Mouse (Mus musculus): ENCODE measurements at regions not wholly inside any gene's neighbourhood (a gene's known extent, or its start where the extent isn't known, plus 50 kb on each side); places are given as distances from the start of the nearest gene placed in this dataset.

DNA sequence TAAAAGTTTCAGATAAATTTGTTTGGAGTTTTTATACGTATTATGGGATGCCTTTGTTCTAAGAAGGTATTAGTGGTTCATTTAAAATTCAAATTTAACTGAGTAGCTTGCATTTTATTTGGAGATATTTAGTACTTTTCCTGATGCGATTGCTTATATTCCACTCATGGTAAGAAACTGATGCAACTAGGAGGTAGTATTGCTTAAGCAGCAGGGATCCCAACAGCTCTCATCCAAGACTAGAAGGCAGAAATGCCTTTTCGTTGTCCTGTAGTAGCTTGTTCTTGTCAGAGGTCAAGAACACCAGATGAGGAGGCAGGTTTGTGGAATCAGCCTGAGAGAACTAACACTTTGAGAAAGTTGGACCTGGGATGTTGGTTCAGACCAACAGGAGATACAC, 120.5 kb downstream of the C1d start:
- no peak for TF ChIP-seq CTCF (IDR thresholded peaks at IDR 0.05; ENCODE audit: low read depth)
- ATAC-seq (replicated peaks; ENCODE audit: low FRiP score, low read depth) (no peak), DNase-seq (ENCODE audit: low spot score) (no peak)
- no peak overlapping the region for H3K4me3 ChIP-seq (replicated peaks; ENCODE audit: low read depth, low read length)
- no peaks in the 10 kb centered on the region for H3K9me3 ChIP-seq (replicated peaks; ENCODE audit: low read length)
- H3K4me1 ChIP-seq (replicated peaks; ENCODE audit: insufficient read depth, low read length), result no peaks in the 10 kb centered on the region
- H3K4me2 ChIP-seq (ENCODE audit: low read length), result no peak overlapping the region
- 84% methylated on average over 3 of the region's 3 CpGs for WGBS
- H3K9ac ChIP-seq (ENCODE audit: low read depth, low read length), result no peak overlapping the region
- H3K27me3 ChIP-seq (ENCODE audit: insufficient read depth, low read length), result no peaks in the 10 kb centered on the region
- no peak overlapping the region for H3K27ac ChIP-seq
- no peaks in the 10 kb centered on the region for H3K36me3 ChIP-seq (ENCODE audit: insufficient read depth, low read length)

DNA sequence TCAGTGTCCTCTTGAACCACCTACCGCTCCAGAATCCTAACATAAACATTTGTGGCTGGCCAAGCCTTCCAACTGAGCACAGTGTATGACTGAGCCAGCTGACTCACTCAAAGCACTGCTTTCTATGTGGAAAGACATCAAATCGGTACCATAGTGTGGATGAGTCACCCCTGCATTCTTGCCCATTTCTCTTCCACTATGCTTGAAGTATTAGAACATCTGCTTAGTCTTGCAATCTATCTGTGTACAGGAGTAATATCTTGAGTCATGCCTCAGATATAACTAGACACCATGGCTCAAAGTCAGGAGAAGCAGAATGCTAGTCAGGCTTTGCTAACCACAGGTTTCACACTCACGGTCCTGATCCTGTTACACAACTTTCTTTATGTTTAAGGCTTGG, 129.4 kb downstream of the C1d start:
- ATAC-seq (replicated peaks; ENCODE audit: low FRiP score, low read depth) (no peak), DNase-seq (ENCODE audit: low spot score) (no peak)
- no peak overlapping the region for H3K9ac ChIP-seq (ENCODE audit: low read depth, low read length)
- H3K4me1 ChIP-seq (replicated peaks; ENCODE audit: insufficient read depth, low read length), result no peaks in the 10 kb centered on the region
- no peak overlapping the region for H3K4me3 ChIP-seq (replicated peaks; ENCODE audit: low read depth, low read length)
- TF ChIP-seq CTCF (IDR thresholded peaks at IDR 0.05; ENCODE audit: low read depth), result no peak
- no peak overlapping the region for H3K27ac ChIP-seq
- no peak overlapping the region for H3K4me2 ChIP-seq (ENCODE audit: low read length)
- no peaks in the 10 kb centered on the region for H3K36me3 ChIP-seq (ENCODE audit: insufficient read depth, low read length)
- no peaks in the 10 kb centered on the region for H3K9me3 ChIP-seq (replicated peaks; ENCODE audit: low read length)
- H3K27me3 ChIP-seq (ENCODE audit: insufficient read depth, low read length), result no peaks in the 10 kb centered on the region
- WGBS, result 75% methylated on average over 3 of the region's 3 CpGs

DNA sequence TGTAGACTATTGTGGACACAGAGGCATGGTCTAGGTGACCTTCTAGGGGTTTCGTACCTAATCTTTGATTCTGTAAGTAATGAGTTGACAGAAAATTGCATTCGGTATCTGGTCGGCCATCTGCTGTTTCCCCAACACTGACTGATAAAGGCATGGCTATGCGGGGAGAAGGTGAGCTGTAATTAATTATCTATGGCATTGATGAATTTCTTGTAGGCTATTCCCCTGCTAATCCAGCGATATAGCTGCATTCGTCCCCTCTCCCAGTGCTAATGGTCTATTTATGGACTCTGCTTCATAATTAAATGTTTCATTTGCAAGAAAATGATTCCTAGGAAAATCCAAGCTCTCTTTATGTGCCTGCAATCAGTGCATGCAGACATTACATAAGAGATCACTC, 136.5 kb downstream of the C1d start:
- Histone ChIP-seq H3K4me3 (replicated peaks; ENCODE audit: low read depth, low read length) (no peak overlapping the region), H3K27me3 (ENCODE audit: insufficient read depth, low read length) (no peaks in the 10 kb centered on the region), H3K27ac (no peak overlapping the region), H3K4me1 (replicated peaks; ENCODE audit: insufficient read depth, low read length) (no peaks in the 10 kb centered on the region), H3K9ac (ENCODE audit: low read depth, low read length) (no peak overlapping the region), H3K36me3 (ENCODE audit: insufficient read depth, low read length) (no peaks in the 10 kb centered on the region), H3K9me3 (replicated peaks; ENCODE audit: low read length) (no peaks in the 10 kb centered on the region), H3K4me2 (ENCODE audit: low read length) (no peak overlapping the region)
- DNase-seq (ENCODE audit: low spot score) (no peak), ATAC-seq (replicated peaks; ENCODE audit: low FRiP score, low read depth) (no peak)
- TF ChIP-seq CTCF (IDR thresholded peaks at IDR 0.05; ENCODE audit: low read depth), result no peak
- WGBS, result 73% methylated on average over 6 of the region's 6 CpGs

DNA sequence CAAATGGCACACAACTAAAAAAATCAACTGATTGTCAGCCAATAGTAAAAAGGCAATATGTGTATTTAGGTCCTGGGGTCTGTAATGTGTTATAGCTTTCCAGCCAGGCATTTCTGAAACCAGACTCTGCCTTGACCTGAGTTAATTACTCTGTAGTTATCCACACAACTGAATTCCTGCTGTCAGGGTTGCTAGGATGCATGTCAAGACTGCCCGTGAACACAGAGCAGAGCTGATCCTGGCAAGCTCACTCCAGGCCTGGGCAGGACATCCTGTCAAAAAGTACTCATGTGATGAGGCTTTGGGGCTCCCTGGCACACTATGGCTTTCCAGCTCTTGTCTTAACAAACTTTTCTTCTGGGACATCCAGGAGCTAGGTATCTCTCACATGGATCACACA, 157.2 kb downstream of the C1d start:
- Histone ChIP-seq H3K4me2 (ENCODE audit: low read length) (no peak overlapping the region), H3K9me3 (replicated peaks; ENCODE audit: low read length) (no peaks in the 10 kb centered on the region), H3K27me3 (ENCODE audit: insufficient read depth, low read length) (no peaks in the 10 kb centered on the region), H3K27ac (no peak overlapping the region), H3K4me1 (replicated peaks; ENCODE audit: insufficient read depth, low read length) (no peaks in the 10 kb centered on the region), H3K36me3 (ENCODE audit: insufficient read depth, low read length) (no peaks in the 10 kb centered on the region), H3K9ac (ENCODE audit: low read depth, low read length) (no peak overlapping the region), H3K4me3 (replicated peaks; ENCODE audit: low read depth, low read length) (no peak overlapping the region)
- 25% methylated on average over 1 of the region's 1 CpGs for WGBS
- DNase-seq (ENCODE audit: low spot score) (no peak), ATAC-seq (replicated peaks; ENCODE audit: low FRiP score, low read depth) (no peak)
- no peak for TF ChIP-seq CTCF (IDR thresholded peaks at IDR 0.05; ENCODE audit: low read depth)

DNA sequence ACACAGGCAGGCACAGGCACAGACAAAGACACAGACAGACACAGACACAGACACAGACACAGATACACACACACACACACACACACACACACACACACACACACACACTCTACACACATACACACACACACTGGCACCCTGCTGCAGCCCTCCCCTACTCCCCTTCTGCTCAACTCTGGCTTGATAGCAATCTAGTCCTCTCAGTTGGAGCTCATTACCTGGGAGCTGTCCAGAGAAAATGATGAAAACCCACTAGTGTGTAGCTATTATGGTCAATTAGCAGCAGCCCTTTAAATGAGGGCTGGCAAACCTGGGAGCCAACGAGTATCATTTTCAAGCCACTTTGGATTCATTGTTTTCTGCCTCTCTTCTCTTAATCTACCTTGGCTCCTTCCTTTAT, 157.8 kb downstream of the C1d start:
- Histone ChIP-seq H3K9ac (ENCODE audit: low read depth, low read length) (no peak overlapping the region), H3K4me3 (replicated peaks; ENCODE audit: low read depth, low read length) (no peak overlapping the region), H3K27ac (no peak overlapping the region), H3K4me1 (replicated peaks; ENCODE audit: insufficient read depth, low read length) (no peaks in the 10 kb centered on the region), H3K9me3 (replicated peaks; ENCODE audit: low read length) (no peaks in the 10 kb centered on the region), H3K36me3 (ENCODE audit: insufficient read depth, low read length) (no peaks in the 10 kb centered on the region), H3K4me2 (ENCODE audit: low read length) (no peak overlapping the region), H3K27me3 (ENCODE audit: insufficient read depth, low read length) (no peaks in the 10 kb centered on the region)
- DNase-seq (ENCODE audit: low spot score), result no peak
- ATAC-seq (replicated peaks; ENCODE audit: low FRiP score, low read depth), result no peak
- 37% methylated on average over 1 of the region's 1 CpGs for WGBS
- no peak for TF ChIP-seq CTCF (IDR thresholded peaks at IDR 0.05; ENCODE audit: low read depth)

DNA sequence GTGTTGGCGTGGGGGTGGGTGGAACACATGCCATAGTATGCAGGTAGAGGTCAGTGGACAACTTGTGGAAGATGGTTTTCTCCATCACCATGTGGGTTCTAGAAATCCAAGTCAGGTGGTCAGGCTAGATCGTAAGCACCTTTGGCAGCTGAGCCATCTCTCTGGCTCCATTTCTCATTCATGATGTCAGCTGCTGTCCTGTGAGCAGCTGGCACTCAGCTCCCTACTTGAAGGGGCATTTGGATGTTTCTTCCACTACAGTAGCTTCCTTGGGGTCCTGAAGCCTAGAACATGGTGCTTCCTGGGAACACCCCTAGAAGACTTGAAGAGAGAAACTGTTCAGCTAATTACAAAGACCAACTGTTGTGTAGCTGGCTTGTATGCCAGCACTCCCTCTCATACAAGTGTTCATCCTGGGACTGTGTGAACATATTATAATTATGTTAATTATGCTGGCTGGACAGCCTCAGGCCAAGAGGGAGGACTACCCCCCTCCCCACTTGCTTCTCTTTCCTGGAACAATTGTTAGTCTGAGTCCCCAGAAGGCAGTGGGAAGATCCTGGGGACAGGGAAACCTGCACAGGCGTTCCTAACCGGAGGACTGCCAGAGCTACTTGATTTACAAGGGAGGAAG, 160.4 kb downstream of the C1d start:
- Histone ChIP-seq H3K9ac (ENCODE audit: low read depth, low read length) (no peak overlapping the region), H3K4me3 (replicated peaks; ENCODE audit: low read depth, low read length) (no peak overlapping the region), H3K27me3 (ENCODE audit: insufficient read depth, low read length) (no peaks in the 10 kb centered on the region), H3K4me1 (replicated peaks; ENCODE audit: insufficient read depth, low read length) (no peaks in the 10 kb centered on the region), H3K36me3 (ENCODE audit: insufficient read depth, low read length) (no peaks in the 10 kb centered on the region), H3K4me2 (ENCODE audit: low read length) (no peak overlapping the region), H3K27ac (no peak overlapping the region), H3K9me3 (replicated peaks; ENCODE audit: low read length) (no peaks in the 10 kb centered on the region; the same call in 1 of the 2 replicates)
- WGBS, result 54% methylated on average over 4 of the region's 4 CpGs
- ATAC-seq (replicated peaks; ENCODE audit: low FRiP score, low read depth) (no peak), DNase-seq (ENCODE audit: low spot score) (no peak)
- TF ChIP-seq CTCF (IDR thresholded peaks at IDR 0.05; ENCODE audit: low read depth), result no peak

DNA sequence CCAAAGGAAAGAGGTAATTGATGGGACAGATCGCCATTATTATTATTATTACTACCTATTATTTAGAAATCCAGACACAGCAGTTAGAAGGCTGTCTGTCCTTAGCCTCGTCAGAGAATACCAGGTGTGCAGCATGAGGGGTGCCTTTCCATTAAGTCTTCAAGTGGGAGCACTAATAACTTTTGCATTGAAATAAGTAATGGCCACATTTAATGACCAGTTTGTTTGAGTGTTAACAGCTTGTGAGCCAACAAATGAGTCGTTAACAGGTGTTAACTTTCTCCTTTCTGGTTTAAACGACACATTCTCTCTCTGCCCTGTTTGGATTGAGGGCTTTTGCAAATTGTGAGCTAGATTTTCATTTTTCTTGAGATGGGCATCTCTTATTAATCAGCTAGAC, 184.8 kb downstream of the C1d start:
- H3K36me3 ChIP-seq (ENCODE audit: insufficient read depth, low read length), result no peaks in the 10 kb centered on the region
- ATAC-seq (replicated peaks; ENCODE audit: low FRiP score, low read depth) (no peak), DNase-seq (ENCODE audit: low spot score) (no peak)
- TF ChIP-seq CTCF (IDR thresholded peaks at IDR 0.05; ENCODE audit: low read depth), result no peak
- H3K4me2 ChIP-seq (ENCODE audit: low read length), result no peak overlapping the region
- no peak overlapping the region for H3K4me3 ChIP-seq (replicated peaks; ENCODE audit: low read depth, low read length)
- no peak overlapping the region for H3K27ac ChIP-seq
- 36% methylated on average over 4 of the region's 4 CpGs for WGBS
- no peaks in the 10 kb centered on the region for H3K4me1 ChIP-seq (replicated peaks; ENCODE audit: insufficient read depth, low read length)
- H3K27me3 ChIP-seq (ENCODE audit: insufficient read depth, low read length), result no peaks in the 10 kb centered on the region
- no peak overlapping the region for H3K9ac ChIP-seq (ENCODE audit: low read depth, low read length)
- H3K9me3 ChIP-seq (replicated peaks; ENCODE audit: low read length), result no peaks in the 10 kb centered on the region

Data from kidney, postnatal 0 days (tissue).